Comparison of ENCODE assay signal across 9 mouse cellular contexts in genomic region chr3:126402836-126403235, GRCm38 (mm10). TPM values are rescaled to one million over a fixed set of nuclear protein-coding genes. Genes with fewer than 3 reads are reported as not detected.
DNase-seq lines count a peak whose midpoint lies in the region; ATAC-seq and TF ChIP-seq lines count a peak whose summit lies in the region.
"Had no signal": no experiment of that assay in that cellular context is flagged by ENCODE, and none has a peak within 500 bp of the region (broad histone marks: within the 10 kb centered on the region; RNA-seq: fewer than 3 reads in every experiment).

No protein-coding gene starts in this region.

- no peak for TF ChIP-seq POLR2A in limb, embryonic 14.5 days (IDR thresholded peaks at IDR 0.05; ENCODE audit: borderline replicate concordance, extremely low read depth, insufficient read depth, insufficient read length)
- no peak for TF ChIP-seq POLR2A in thymus, adult 2 months (IDR thresholded peaks at IDR 0.05; ENCODE audit: control insufficient read depth, extremely low read depth, insufficient read depth, low read length, poor library complexity)

- no peak overlapping the region for H3K9ac ChIP-seq in kidney, embryonic 15.5 days
- no peak overlapping the region for H3K9ac ChIP-seq in limb, embryonic 14.5 days (ENCODE audit: low read depth, low read length, severe bottlenecking)
- no peak overlapping the region for H3K9ac ChIP-seq in neural tube, embryonic 12.5 days

- H3K27me3 ChIP-seq in kidney, embryonic 15.5 days: no peaks in the 10 kb centered on the region
- no peaks in the 10 kb centered on the region for H3K27me3 ChIP-seq in limb, embryonic 14.5 days (ENCODE audit: control insufficient read depth, insufficient read depth, low read length)
- H3K27me3 ChIP-seq in neural tube, embryonic 12.5 days (replicated peaks): no peaks in the 10 kb centered on the region
- H3K27me3 ChIP-seq in thymus, adult 2 months (ENCODE audit: control insufficient read depth, insufficient read depth, low read length): no peaks in the 10 kb centered on the region

- 27% methylated on average over 3 of the region's 3 CpGs for WGBS in kidney, embryonic 15.5 days
- WGBS in limb, embryonic 14.5 days: 28% methylated on average over 3 of the region's 3 CpGs
- WGBS in neural tube, embryonic 12.5 days: 30% methylated on average over 3 of the region's 3 CpGs
- WGBS in thymus, adult 2 months: 35% methylated on average over 3 of the region's 3 CpGs

- H3K4me2 ChIP-seq in kidney, embryonic 15.5 days: no peak overlapping the region
- no peak overlapping the region for H3K4me2 ChIP-seq in limb, embryonic 14.5 days (replicated peaks; ENCODE audit: low read depth, low read length, severe bottlenecking)
- no peak overlapping the region for H3K4me2 ChIP-seq in neural tube, embryonic 12.5 days (replicated peaks)

- peak; percentile 74 for ATAC-seq in kidney, embryonic 15.5 days (replicated peaks; ENCODE audit: low FRiP score)
- peak; percentile 41; the same call in 1 of the 2 replicates for ATAC-seq in limb, embryonic 14.5 days (ENCODE audit: low FRiP score, low read depth)
- ATAC-seq in neural tube, embryonic 12.5 days (ENCODE audit: low FRiP score, low read depth): peak; percentile 74

- no peak overlapping the region for H3K4me3 ChIP-seq in kidney, embryonic 15.5 days (replicated peaks)
- no peak overlapping the region for H3K4me3 ChIP-seq in limb, embryonic 14.5 days (replicated peaks; ENCODE audit: low read length)
- no peak overlapping the region for H3K4me3 ChIP-seq in neural tube, embryonic 12.5 days
- H3K4me3 ChIP-seq in thymus, adult 2 months (ENCODE audit: control insufficient read depth, insufficient read depth, low read length): no peak overlapping the region
- H3K4me3 ChIP-seq: myocyte had no signal

- no peaks in the 10 kb centered on the region for H3K9me3 ChIP-seq in kidney, embryonic 15.5 days (replicated peaks)
- H3K9me3 ChIP-seq in limb, embryonic 14.5 days (ENCODE audit: control insufficient read depth, low read length): no peaks in the 10 kb centered on the region
- H3K9me3 ChIP-seq in neural tube, embryonic 12.5 days: no peaks in the 10 kb centered on the region

- TF ChIP-seq CTCF in thymus, adult 2 months (IDR thresholded peaks at IDR 0.05; ENCODE audit: borderline replicate concordance, control insufficient read depth, extremely low read depth, insufficient read depth, low read length, poor library complexity): no peak

- H3K36me3 ChIP-seq in kidney, embryonic 15.5 days: no peaks in the 10 kb centered on the region
- H3K36me3 ChIP-seq in limb, embryonic 14.5 days (ENCODE audit: control insufficient read depth, insufficient read depth, low read length): no peaks in the 10 kb centered on the region
- H3K36me3 ChIP-seq in neural tube, embryonic 12.5 days: no peaks in the 10 kb centered on the region
- no peaks in the 10 kb centered on the region for H3K36me3 ChIP-seq in thymus, adult 2 months (ENCODE audit: control insufficient read depth, insufficient read depth, low read length)

- DNase-seq in A20 (ENCODE audit: low read depth, low spot score): peak; percentile 6
- DNase-seq in adrenal gland, adult (ENCODE audit: inconsistent age in 2 of 2, low spot score in 1 of 2): peak; percentile 71 to 94
- peak; percentile 84 for DNase-seq in embryo, embryonic 11 days
- peak; percentile 41 to 61 for DNase-seq in heart, adult 9 months (ENCODE audit: low spot score in 2 of 2)
- peak; percentile 70 for DNase-seq in limb, embryonic 14.5 days (ENCODE audit: low spot score)
- peak; percentile 63 for DNase-seq in thymus, adult 2 months

- H3K27ac ChIP-seq in kidney, embryonic 15.5 days: no peak overlapping the region
- H3K27ac ChIP-seq in limb, embryonic 14.5 days (replicated peaks; ENCODE audit: low read depth, low read length): no peak overlapping the region
- H3K27ac ChIP-seq in neural tube, embryonic 12.5 days: no peak overlapping the region
- no peak overlapping the region for H3K27ac ChIP-seq in thymus, adult 2 months (ENCODE audit: control insufficient read depth, insufficient read depth, low read length)

- no peaks in the 10 kb centered on the region for H3K4me1 ChIP-seq in kidney, embryonic 15.5 days
- no peaks in the 10 kb centered on the region for H3K4me1 ChIP-seq in limb, embryonic 14.5 days (ENCODE audit: control insufficient read depth, insufficient read depth, low read length)
- no peaks in the 10 kb centered on the region for H3K4me1 ChIP-seq in neural tube, embryonic 12.5 days
- no peaks in the 10 kb centered on the region for H3K4me1 ChIP-seq in thymus, adult 2 months (replicated peaks; ENCODE audit: control insufficient read depth, insufficient read depth, low read length)

RNA-seq across cellular contexts. Expression of gene Arsj, which starts 39.4 kb away (rescaled TPM):
- 1.4 and 2.1 TPM in 2 replicates for polyA plus RNA-seq in kidney, embryonic 15.5 days (2015; fragmentation: Nextera tagmentation; extraction: Ambion mirVana)
- polyA plus RNA-seq in limb, embryonic 14.5 days (2012; rRNA removed): 5.1 and 5.3 TPM in 2 replicates
- polyA plus RNA-seq in limb, embryonic 14.5 days (2014; fragmentation: Nextera tagmentation; extraction: Ambion mirVana): 6.4 and 6.5 TPM in 2 replicates
- polyA plus RNA-seq in neural tube, embryonic 12.5 days (2016; fragmentation: Nextera tagmentation; extraction: Ambion mirVana): 0.41 and 0.52 TPM in 2 replicates
- polyA plus RNA-seq in thymus, adult 2 months (2012; rRNA removed): 0.05 and 0.20 TPM in 2 replicates

Comparison
In these comparisons a context has a peak if more than half of its experiments do, and no peak if none do; other contexts are left out.
1. DNase-seq: peak in every context shown above with its lines; median percentile 84 in embryo, embryonic 11 days; 82 in adrenal gland, adult; 70 in limb, embryonic 14.5 days; 63 in thymus, adult 2 months; 51 in heart, adult 9 months; 6 in A20.